Mouse (Mus musculus) spleen, adult 2 months (tissue): ENCODE measurements at regions not wholly inside any gene's neighbourhood (a gene's known extent, or its start where the extent isn't known, plus 50 kb on each side); places are given as distances from the start of the nearest gene placed in this dataset.

ENCODE experiments used
- DNase-seq, 2 experiments: peaks; one replicate each; pipeline versions ENCODE4 v3.0.0 to v3.0.0-alpha.2; 2012 to 2021; ENCODE audit warnings: low spot score in 2 of 2, low read depth in 1 of 2
- H3K27ac ChIP-seq: fragments of 200-500 bp; 2 replicates; pipeline ENCODE4 v1.5.1; 2012; ENCODE audit warnings: low read length, inconsistent platforms; ENCODE audit not compliant: insufficient read depth
- H3K27me3 ChIP-seq: fragments of 200-500 bp; 2 replicates; pipeline ENCODE4 v1.6.1; 2012; ENCODE audit warnings: mild to moderate bottlenecking, moderate library complexity, low read length, inconsistent platforms; ENCODE audit not compliant: control insufficient read depth, insufficient read depth
- H3K36me3 ChIP-seq: fragments of 200-500 bp; 2 replicates; pipeline ENCODE4 v1.6.1; 2012; ENCODE audit warnings: mild to moderate bottlenecking, low read length, inconsistent platforms; ENCODE audit not compliant: control insufficient read depth, insufficient read depth
- H3K4me1 ChIP-seq: fragments of 200-500 bp; 2 replicates; pipeline ENCODE4 v1.6.1; 2011; ENCODE audit warnings: inconsistent platforms; ENCODE audit not compliant: control insufficient read depth, insufficient read depth, insufficient read length
- H3K4me3 ChIP-seq: fragments of 200-500 bp; 2 replicates; pipeline ENCODE4 v1.5.1; 2011; ENCODE audit warnings: mild to moderate bottlenecking, inconsistent platforms; ENCODE audit not compliant: insufficient read depth, insufficient read length; ENCODE audit errors: extremely low read depth
- CTCF ChIP-seq: fragments of 200-500 bp; IDR thresholded peaks from 2 replicates; pipeline ENCODE4 v1.5.1; 2011; ENCODE audit warnings: mild to moderate bottlenecking, inconsistent platforms; ENCODE audit not compliant: insufficient read depth, insufficient read length, insufficient replicate concordance; ENCODE audit errors: extremely low read depth
- POLR2A ChIP-seq: fragments of 200-500 bp; IDR thresholded peaks from 2 replicates; pipeline ENCODE4 v1.6.1; 2011; ENCODE audit warnings: low read depth, low read length, inconsistent platforms
- WGBS: fragments of 180-500 bp; shearing (Covaris S2); methylation state at CpG from one replicate; pipeline ENCODE4 v1.1.7; 2018; 5-methylcytosine and 5-hydroxymethylcytosine counted together

DNA sequence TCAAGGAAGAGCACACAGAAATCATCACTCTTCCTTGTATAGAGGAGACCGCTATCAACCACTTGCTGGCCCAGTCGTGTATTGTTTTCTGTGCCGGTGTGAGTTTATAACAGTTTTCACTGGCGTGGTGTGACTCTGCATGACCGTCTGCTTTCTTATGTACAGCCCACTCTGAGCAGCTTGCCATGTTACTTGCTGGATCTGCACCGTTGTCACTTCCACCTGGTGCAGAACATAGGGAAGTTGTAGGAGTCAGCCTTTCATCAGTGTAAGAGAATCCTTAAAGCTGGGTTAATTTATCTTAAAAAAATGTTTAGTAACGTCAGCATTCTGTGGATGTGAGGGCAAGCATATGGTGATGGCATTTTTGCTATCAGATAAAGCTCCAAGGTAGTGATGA lies 77.7 kb upstream of the Rai14 start:
- Histone ChIP-seq H3K36me3 (no peaks in the 10 kb centered on the region), H3K4me1 (no peaks in the 10 kb centered on the region), H3K4me3 (no peak overlapping the region), H3K27ac (no peak overlapping the region), H3K27me3 (no peaks in the 10 kb centered on the region)
- DNase-seq, result no peak
- WGBS, result 86% methylated on average over 7 of the region's 7 CpGs
- TF ChIP-seq CTCF, result no peak
- TF ChIP-seq POLR2A, result no peak

DNA sequence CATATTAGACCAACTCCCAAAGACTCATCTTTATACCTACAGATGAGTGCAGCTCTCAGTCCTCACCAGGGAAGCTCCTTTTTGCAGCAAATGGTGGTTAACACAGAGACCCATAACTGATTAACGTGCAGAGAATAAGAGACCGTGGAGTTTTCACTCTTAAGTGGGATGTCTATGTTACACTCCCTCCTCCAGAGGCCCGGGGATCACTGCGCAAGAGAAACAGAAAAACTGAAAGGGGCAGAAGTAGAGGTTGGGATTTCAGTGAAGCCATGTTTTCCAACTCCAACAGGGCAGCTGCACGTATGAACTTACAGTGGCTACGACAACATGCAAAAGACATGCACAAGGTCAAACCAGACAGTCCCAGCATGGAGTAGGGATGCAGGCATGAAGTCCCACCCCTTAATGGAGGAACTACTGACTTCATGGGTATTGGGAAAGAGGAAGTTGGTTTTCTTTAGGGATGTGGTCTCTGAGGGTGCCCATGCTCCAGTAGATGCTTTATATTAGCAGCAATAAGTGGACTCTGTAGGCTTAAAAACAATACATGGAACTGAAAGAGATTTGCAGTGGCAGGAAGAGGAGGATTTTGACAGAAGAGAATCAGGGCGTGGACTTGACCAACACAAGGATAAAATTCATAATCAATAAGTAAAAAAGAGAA lies 80.8 kb upstream of the Rai14 start:
- Histone ChIP-seq H3K27ac (no peak overlapping the region), H3K4me1 (no peaks in the 10 kb centered on the region), H3K27me3 (no peaks in the 10 kb centered on the region), H3K36me3 (no peaks in the 10 kb centered on the region), H3K4me3 (no peak overlapping the region)
- no peak for TF ChIP-seq POLR2A
- TF ChIP-seq CTCF, result no peak
- DNase-seq, result no peak
- 86% methylated on average over 7 of the region's 7 CpGs for WGBS

GRCm38 (mm10) chr15:10799656-10800055 lies 85.2 kb upstream of the Rai14 start:
- H3K27ac ChIP-seq, result no peak overlapping the region
- H3K36me3 ChIP-seq, result no peaks in the 10 kb centered on the region
- no peak for DNase-seq
- H3K4me3 ChIP-seq, result no peak overlapping the region
- no peaks in the 10 kb centered on the region for H3K27me3 ChIP-seq
- H3K4me1 ChIP-seq, result no peaks in the 10 kb centered on the region
- TF ChIP-seq POLR2A, result no peak
- TF ChIP-seq CTCF, result no peak

DNA sequence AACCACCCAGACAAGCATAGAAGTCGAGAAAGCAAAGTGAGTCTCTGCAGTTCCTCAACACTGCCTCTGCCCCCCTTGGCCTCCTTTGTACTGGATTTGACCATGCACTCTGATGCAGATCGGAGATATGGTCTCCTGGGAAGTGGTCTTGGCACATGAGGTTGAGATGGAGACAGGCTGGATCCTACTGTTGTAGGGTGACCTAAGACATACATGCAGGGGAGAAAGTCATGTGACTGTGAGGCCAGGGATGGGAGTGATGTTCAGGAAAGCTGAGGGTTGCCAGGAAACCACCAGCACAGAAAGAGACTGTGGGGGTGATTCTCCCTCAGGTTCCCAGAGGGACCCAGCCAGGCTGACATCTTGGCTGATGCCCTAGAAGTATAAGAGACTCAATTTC lies 99.8 kb upstream of the Rai14 start:
- Histone ChIP-seq H3K27ac (no peak overlapping the region), H3K4me1 (no peaks in the 10 kb centered on the region), H3K4me3 (no peak overlapping the region), H3K27me3 (no peaks in the 10 kb centered on the region), H3K36me3 (no peaks in the 10 kb centered on the region)
- WGBS, result 75% methylated on average over 2 of the region's 2 CpGs
- DNase-seq, result no peak
- TF ChIP-seq POLR2A, result no peak

GRCm38 (mm10) chr15:10814709-10815108 lies 100.3 kb upstream of the Rai14 start:
- Histone ChIP-seq H3K4me1 (no peaks in the 10 kb centered on the region), H3K4me3 (no peak overlapping the region), H3K36me3 (no peaks in the 10 kb centered on the region), H3K27me3 (no peaks in the 10 kb centered on the region), H3K27ac (no peak overlapping the region)
- DNase-seq, result no peak
- TF ChIP-seq CTCF (no peak), POLR2A (no peak)
- WGBS, result 44% methylated on average over 7 of the region's 7 CpGs

- 83% methylated on average over 3 of the region's 3 CpGs for WGBS
- H3K27me3 ChIP-seq, result no peaks in the 10 kb centered on the region
- no peaks in the 10 kb centered on the region for H3K36me3 ChIP-seq
- no peak for TF ChIP-seq POLR2A
- no peak for TF ChIP-seq CTCF
- no peak overlapping the region for H3K4me3 ChIP-seq
- no peak overlapping the region for H3K27ac ChIP-seq
- no peaks in the 10 kb centered on the region for H3K4me1 ChIP-seq
- no peak for DNase-seq
These were observed 101.8 kb upstream of the Rai14 start for GRCm38 (mm10) chr15:10816213-10816621.

DNA sequence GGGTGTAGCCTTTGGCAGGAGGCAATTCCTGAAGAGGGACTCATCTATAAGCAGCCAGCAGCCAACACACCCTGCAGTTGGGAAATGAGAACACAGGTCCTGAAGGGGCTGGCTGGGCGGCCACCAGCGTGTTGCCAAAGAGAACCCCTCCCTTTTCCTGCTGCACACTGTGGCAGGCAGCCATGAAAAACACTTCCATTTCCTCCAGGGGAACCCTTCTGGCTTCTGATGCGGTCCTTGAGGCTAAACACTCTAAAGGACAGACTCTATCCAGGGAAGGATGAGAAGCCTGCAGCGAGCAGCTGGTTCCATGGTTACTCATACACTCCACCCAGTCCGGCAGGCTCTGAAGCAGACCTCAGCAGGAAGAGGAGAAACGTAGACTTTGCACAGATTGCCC lies 103.8 kb upstream of the Rai14 start:
- DNase-seq, result no peak
- TF ChIP-seq POLR2A (no peak), CTCF (no peak)
- Histone ChIP-seq H3K36me3 (no peaks in the 10 kb centered on the region), H3K4me1 (no peaks in the 10 kb centered on the region), H3K27ac (no peak overlapping the region), H3K27me3 (no peaks in the 10 kb centered on the region), H3K4me3 (no peak overlapping the region)
- 21% methylated on average over 6 of the region's 6 CpGs for WGBS
